Mouse (Mus musculus) lung, postnatal 36 days (tissue): Measurements from ENCODE around the gene Grb10.

ENCODE experiments used
- DNase-seq: peaks from one replicate; pipeline ENCODE4 v3.0.0; 2022; ENCODE audit warnings: mixed read lengths

Gene Grb10

GRCm38 (mm10) chr11:12038470-12038985 is at the start of gene Grb10:
Gene Grb10 (minus strand): TSS chr11:12038683.
- no peak for DNase-seq

- DNase-seq = no peak
These were observed 43.2 kb upstream of the Grb10 start for GRCm38 (mm10) chr11:12081638-12082037.

GRCm38 (mm10) chr11:12079231-12079630 is 40.7 kb upstream of the Grb10 start:
- DNase-seq = no peak

GRCm38 (mm10) chr11:12075449-12075848 is 37.0 kb upstream of the Grb10 start:
- no peak for DNase-seq

GRCm38 (mm10) chr11:12073394-12074226 is 35.1 kb upstream of the Grb10 start:
- DNase-seq = no peak

- DNase-seq = no peak
These were observed 33.8 kb upstream of the Grb10 start for GRCm38 (mm10) chr11:12072322-12072721.

- no peak for DNase-seq
These were observed 20.5 kb upstream of the Grb10 start for GRCm38 (mm10) chr11:12059005-12059404.

GRCm38 (mm10) chr11:12048547-12049327 is 10.3 kb upstream of the Grb10 start:
- DNase-seq = no peak

GRCm38 (mm10) chr11:12048135-12048534 is 9.7 kb upstream of the Grb10 start:
- no peak for DNase-seq

GRCm38 (mm10) chr11:12044245-12044644 is 5.8 kb upstream of the Grb10 start:
- DNase-seq = no peak

- DNase-seq = no peak
These were observed 3.3 kb upstream of the Grb10 start for GRCm38 (mm10) chr11:12041787-12042186.

GRCm38 (mm10) chr11:12041379-12041778 is 2.9 kb upstream of the Grb10 start:
- DNase-seq = no peak

GRCm38 (mm10) chr11:12040391-12040790 is 1.9 kb upstream of the Grb10 start:
- DNase-seq = no peak

- no peak for DNase-seq
These were observed 1.3 kb upstream of the Grb10 start for GRCm38 (mm10) chr11:12039748-12040147.

GRCm38 (mm10) chr11:12039098-12039497 is 615 bp upstream of the Grb10 start:
- DNase-seq = peak; percentile 13

GRCm38 (mm10) chr11:12037689-12038469 is 604 bp downstream of the Grb10 start:
- peak; percentile 7 for DNase-seq

- DNase-seq = peak; percentile 53
These were observed 1.3 kb downstream of the Grb10 start for GRCm38 (mm10) chr11:12037075-12037686.

GRCm38 (mm10) chr11:12035916-12036910 is 2.3 kb downstream of the Grb10 start:
- DNase-seq = peak; percentile 13

GRCm38 (mm10) chr11:12035324-12035723 is 3.2 kb downstream of the Grb10 start:
- DNase-seq = no peak

GRCm38 (mm10) chr11:12034781-12035180 is 3.7 kb downstream of the Grb10 start:
- no peak for DNase-seq

- no peak for DNase-seq
These were observed 4.1 kb downstream of the Grb10 start for GRCm38 (mm10) chr11:12034371-12034770.
